Mouse (Mus musculus) right cerebral cortex, postnatal 10 days (tissue): ENCODE measurements around the gene Ctdsp1.
"Not testable (repeated sequence)": the region's sequence is repeated elsewhere in the genome, so short reads cannot be mapped to it uniquely, and the experiment has no call there.

ENCODE experiments used
- DNase-seq, 2 experiments: peaks; one replicate each; pipeline ENCODE4 v3.0.0; 2021; ENCODE audit warnings: low spot score in 2 of 2

The Ctdsp1 gene

GRCm38 (mm10) chr1:74396456-74397222, 5.3 kb downstream of the Ctdsp1 start:
- DNase-seq, result not testable (repeated sequence)

GRCm38 (mm10) chr1:74397268-74397918, 6.1 kb downstream of the Ctdsp1 start:
- DNase-seq, result peak; percentile 91 to 93

- peak; percentile 70 to 72 for DNase-seq
Measured at GRCm38 (mm10) chr1:74397919-74398451, 6.7 kb downstream of the Ctdsp1 start.

GRCm38 (mm10) chr1:74400531-74400930, 9.2 kb downstream of the Ctdsp1 start:
- no peak for DNase-seq

GRCm38 (mm10) chr1:74401015-74401702, 9.8 kb downstream of the Ctdsp1 start:
- DNase-seq, result no peak

- no peak for DNase-seq
Measured at GRCm38 (mm10) chr1:74404206-74404605, 12.9 kb downstream of the Ctdsp1 start.

GRCm38 (mm10) chr1:74408589-74409504, 17.5 kb downstream of the Ctdsp1 start, which contains the start of gene Vil1:
Vil1 (plus strand) TSS chr1:74409376.
- no peak for DNase-seq

- no peak for DNase-seq
Measured at GRCm38 (mm10) chr1:74411753-74412325, 20.5 kb downstream of the Ctdsp1 start.

GRCm38 (mm10) chr1:74412711-74413110, 21.4 kb downstream of the Ctdsp1 start:
- DNase-seq, result no peak

GRCm38 (mm10) chr1:74415143-74415542, 23.8 kb downstream of the Ctdsp1 start:
- DNase-seq, result no peak

GRCm38 (mm10) chr1:74418747-74419439, 27.6 kb downstream of the Ctdsp1 start:
- DNase-seq, result no peak

GRCm38 (mm10) chr1:74419440-74419794, 28.1 kb downstream of the Ctdsp1 start:
- DNase-seq, result no peak

GRCm38 (mm10) chr1:74423147-74423546, 31.8 kb downstream of the Ctdsp1 start:
- no peak for DNase-seq

GRCm38 (mm10) chr1:74425845-74426244, 34.5 kb downstream of the Ctdsp1 start:
- no peak for DNase-seq

GRCm38 (mm10) chr1:74433220-74433619, 41.9 kb downstream of the Ctdsp1 start:
- DNase-seq, result no peak

- DNase-seq, result no peak
Measured at GRCm38 (mm10) chr1:74434596-74434995, 43.3 kb downstream of the Ctdsp1 start.

- no peak for DNase-seq
Measured at GRCm38 (mm10) chr1:74435563-74435962, 44.3 kb downstream of the Ctdsp1 start.

- DNase-seq, result no peak
Measured at GRCm38 (mm10) chr1:74437702-74438427, 46.6 kb downstream of the Ctdsp1 start.

- no peak for DNase-seq
Measured at GRCm38 (mm10) chr1:74439166-74439876, 48.0 kb downstream of the Ctdsp1 start.
